Mouse (Mus musculus) neural tube, embryonic 12.5 days (tissue): Measurements from ENCODE around the gene Map3k11. TPM values are rescaled to one million over a fixed set of nuclear protein-coding genes. Genes with fewer than 3 reads are reported as not detected.

Experiments
- ATAC-seq: fragments of 200-750 bp; cut with Nextera tagmentation; 2 replicates; pipeline ENCODE4 v1.8.0; 2017; ENCODE audit warnings: low read depth, mild to moderate bottlenecking, moderate TSS enrichment, moderate library complexity; ENCODE audit not compliant: low FRiP score
- H3K27ac ChIP-seq: fragments of 300-500 bp; sonication (generic); 2 replicates; pipeline ENCODE4 v1.5.1; 2016
- H3K27me3 ChIP-seq: fragments of 300-500 bp; sonication (generic); replicated peaks from 2 replicates; pipeline ENCODE4 v1.6.1; 2016; ENCODE audit warnings: mild to moderate bottlenecking
- H3K36me3 ChIP-seq: fragments of 300-500 bp; sonication (generic); 2 replicates; pipeline ENCODE4 v1.6.1; 2016; ENCODE audit warnings: mild to moderate bottlenecking
- H3K4me1 ChIP-seq: fragments of 300-500 bp; sonication (generic); 2 replicates; pipeline ENCODE4 v1.6.1; 2016
- H3K4me2 ChIP-seq: fragments of 300-500 bp; sonication (generic); replicated peaks from 2 replicates; pipeline ENCODE4 v1.6.1; 2016; ENCODE audit warnings: mild to moderate bottlenecking
- H3K4me3 ChIP-seq: fragments of 300-500 bp; sonication (generic); 2 replicates; pipeline ENCODE4 v1.5.1; 2016
- H3K9ac ChIP-seq: fragments of 300-500 bp; sonication (generic); 2 replicates; pipeline ENCODE4 v1.6.1; 2016; ENCODE audit warnings: mild to moderate bottlenecking
- H3K9me3 ChIP-seq: fragments of 300-500 bp; sonication (generic); 2 replicates; pipeline ENCODE4 v1.6.1; 2016; ENCODE audit warnings: mild to moderate bottlenecking
- WGBS: fragments of 180-500 bp; shearing (Covaris S2); methylation state at CpG from one replicate; pipeline ENCODE4 v1.1.7; 2016; 5-methylcytosine and 5-hydroxymethylcytosine counted together
- polyA plus RNA-seq: library from polyadenylated mRNA; unstranded; fragments of >200 nt; fragmentation: Nextera tagmentation; extraction: Ambion mirVana; gene quantifications from 2 replicates; pipeline ENCODE4 v1.2.1, GENCODE M21; 2016

The Map3k11 gene
- polyA plus RNA-seq, 1 experiment from 2014 or later = 28.9 TPM

DNA sequence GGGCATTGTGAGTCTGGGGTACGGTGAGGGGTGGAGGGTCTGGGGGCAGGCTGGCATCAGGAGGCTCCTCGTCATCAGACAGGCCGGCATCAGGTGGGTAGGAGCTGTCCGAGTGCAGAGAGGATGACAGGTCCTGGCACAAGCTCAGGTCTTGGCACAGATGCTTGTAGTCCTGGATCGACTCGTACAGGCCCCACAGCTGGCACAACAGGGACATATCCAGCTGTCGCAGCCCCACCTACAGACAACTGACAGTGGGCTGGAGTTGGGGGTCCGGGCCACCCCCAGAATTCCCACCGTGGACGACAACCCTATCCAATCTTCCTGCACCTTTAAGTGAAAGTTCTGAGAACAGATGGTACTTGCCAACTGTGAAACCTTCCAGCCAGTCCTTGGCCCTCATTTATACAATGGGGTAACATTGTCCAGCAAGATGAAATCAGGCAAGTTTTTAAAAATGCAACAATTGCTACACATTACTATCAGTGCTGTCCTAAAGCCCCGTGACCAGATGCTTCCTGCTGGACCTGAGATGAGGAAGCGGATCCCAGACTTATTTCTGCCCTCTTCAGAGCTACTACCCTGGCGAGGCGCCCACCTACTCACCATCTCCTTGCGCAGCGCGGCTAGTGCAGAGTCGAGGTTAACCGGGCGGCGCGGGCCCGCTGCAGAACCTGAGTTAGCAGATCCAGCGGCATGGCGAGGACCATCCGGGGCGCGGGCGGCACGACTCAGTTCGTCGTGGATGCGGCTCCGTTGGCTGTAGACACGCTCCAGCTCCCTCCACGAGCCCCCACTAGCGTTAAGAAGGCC is 40.3 kb downstream of the Map3k11 start:
- peak; percentile 43 for ATAC-seq
- Histone ChIP-seq H3K9me3 (no peaks in the 10 kb centered on the region), H3K27ac (peak overlapping the region; percentile 91), H3K4me3 (peak overlapping the region; percentile 91), H3K9ac (peak overlapping the region; percentile 98), H3K4me2 (peak overlapping the region; percentile 94), H3K36me3 (peaks cover 17% of the 10 kb centered on the region), H3K4me1 (peaks cover 62% of the 10 kb centered on the region), H3K27me3 (no peaks in the 10 kb centered on the region)
- 9% methylated on average over 37 of the region's 37 CpGs for WGBS

DNA sequence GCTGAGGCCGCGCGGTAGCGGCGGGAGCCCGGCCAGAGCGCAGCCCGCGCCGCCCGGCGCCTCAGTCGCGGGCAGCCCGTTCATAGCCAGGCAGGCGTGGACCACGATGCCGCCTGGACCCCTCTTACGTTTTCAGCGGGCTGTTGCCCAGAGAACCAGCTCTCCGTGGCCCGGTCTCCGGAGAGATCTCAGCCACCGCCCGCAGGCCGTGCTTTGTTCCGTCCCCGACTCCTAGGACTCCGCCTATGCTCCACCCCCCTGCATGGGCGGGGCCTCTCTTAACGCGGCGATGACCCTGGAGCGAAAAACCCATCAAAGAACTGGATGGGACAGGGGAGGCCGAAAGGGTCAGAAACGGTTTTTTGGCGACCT is 40.9 kb downstream of the Map3k11 start, which contains the start of gene Fam89b:
Gene Fam89b, minus strand, starts transcription at position 210 of the 372 bp plus-strand sequence.
- Histone ChIP-seq H3K4me3 (peak within 1 kb of the TSS; percentile 91), H3K36me3 (peaks cover 11% of the 10 kb centered on the region), H3K4me1 (peaks cover 61% of the 10 kb centered on the region), H3K9me3 (no peaks in the 10 kb centered on the region), H3K27me3 (no peaks in the 10 kb centered on the region), H3K27ac (peak within 1 kb of the TSS; percentile 91), H3K9ac (peak within 1 kb of the TSS; percentile 98), H3K4me2 (peak within 1 kb of the TSS; percentile 94)
- ATAC-seq = peak; percentile 73
- WGBS = under 1% methylated on average over 34 of the region's 37 CpGs

DNA sequence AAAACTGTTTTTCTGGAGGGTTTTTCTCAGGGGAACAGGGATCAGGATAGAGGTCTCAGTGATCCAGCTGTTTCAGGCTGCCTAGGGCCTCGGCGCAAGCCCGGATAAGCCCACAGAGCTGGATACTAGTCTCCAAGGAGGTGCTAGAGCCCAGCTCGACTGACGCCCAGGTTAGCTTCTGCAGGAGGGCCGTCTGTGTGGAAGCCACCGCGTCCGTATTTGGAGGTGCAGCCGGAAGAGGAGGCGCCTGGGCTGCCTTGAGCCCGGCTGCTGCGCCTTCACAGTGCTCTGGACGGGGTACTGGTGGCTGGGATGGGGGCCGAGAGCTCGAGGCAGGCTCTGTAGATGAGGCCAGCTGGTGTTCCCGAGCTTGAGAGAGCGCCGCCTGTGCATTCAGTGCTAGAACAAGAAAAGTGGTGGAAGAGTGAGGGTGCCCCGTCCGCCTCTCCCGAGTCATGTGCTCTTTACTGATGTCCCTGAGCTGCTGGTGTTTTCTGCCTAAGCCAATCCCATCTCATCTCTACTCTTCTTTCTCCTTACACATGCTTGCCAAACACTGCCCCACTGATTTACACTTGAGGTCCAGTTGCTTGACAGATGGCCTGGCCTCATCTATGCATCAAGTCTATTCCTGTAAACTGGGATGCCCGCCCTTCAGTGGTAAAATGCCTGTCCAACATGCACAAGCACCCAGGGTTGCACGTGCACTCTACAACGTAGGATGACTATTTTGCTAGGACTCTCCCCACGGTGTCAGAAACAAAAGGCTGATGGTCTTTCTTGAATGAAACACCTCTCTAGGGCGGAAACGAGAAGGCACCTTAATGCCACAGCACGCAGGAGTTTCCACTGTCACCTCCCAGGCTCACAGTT is 42.0 kb downstream of the Map3k11 start:
- Histone ChIP-seq H3K27ac (no peak overlapping the region), H3K27me3 (no peaks in the 10 kb centered on the region), H3K4me1 (peaks cover 50% of the 10 kb centered on the region), H3K4me3 (peak overlapping the region; percentile 66), H3K9ac (peak overlapping the region; percentile 65), H3K4me2 (peak overlapping the region; percentile 94), H3K36me3 (0 out of 2 replicates have a peak, but pooled peaks cover 4% of the 10 kb centered on the region), H3K9me3 (no peaks in the 10 kb centered on the region)
- ATAC-seq = no peak
- 76% methylated on average over 29 of the region's 29 CpGs for WGBS

DNA sequence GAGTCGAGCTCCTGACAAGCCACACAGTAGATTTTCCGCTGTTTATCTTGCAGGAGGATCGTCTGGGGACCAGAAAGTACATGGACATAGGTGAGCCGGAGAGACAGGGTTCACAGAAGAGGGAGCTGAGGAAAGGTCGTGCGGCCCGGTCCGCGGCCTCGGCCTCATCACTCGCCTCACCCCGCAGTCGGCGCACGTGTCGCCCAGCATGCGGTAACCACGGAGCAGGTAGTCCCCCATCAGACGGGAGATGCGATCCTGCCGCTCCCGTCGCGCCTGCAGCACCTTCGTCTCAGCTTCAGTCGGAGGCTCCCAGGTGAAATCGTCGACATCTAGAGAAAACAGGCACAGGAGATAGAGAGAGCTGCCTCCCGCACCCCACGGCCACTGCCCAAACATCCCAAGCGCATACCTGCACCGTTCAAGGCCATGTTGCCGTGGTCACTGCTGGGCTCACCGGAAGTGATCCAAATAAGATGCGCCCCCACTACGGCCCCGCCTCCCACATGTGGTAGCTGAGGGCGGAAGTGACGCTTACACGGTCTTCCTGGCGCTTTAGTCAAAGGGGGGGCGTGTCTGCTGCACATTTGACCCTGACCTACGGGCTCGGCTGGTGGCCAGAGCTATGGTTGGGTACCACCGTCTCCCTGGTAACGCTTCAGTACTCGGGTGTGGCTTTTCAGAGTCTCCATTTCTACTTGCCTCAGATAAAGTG is 42.9 kb downstream of the Map3k11 start:
- Histone ChIP-seq H3K9me3 (no peaks in the 10 kb centered on the region), H3K27me3 (no peaks in the 10 kb centered on the region; the same call in 1 of the 2 replicates), H3K4me2 (peak overlapping the region; percentile 94), H3K4me1 (peaks cover 41% of the 10 kb centered on the region), H3K4me3 (peak overlapping the region; percentile 66), H3K36me3 (no peaks in the 10 kb centered on the region), H3K27ac (no peak overlapping the region), H3K9ac (peak overlapping the region; percentile 65)
- peak; percentile 80 for ATAC-seq
- under 1% methylated on average over 47 of the region's 47 CpGs for WGBS

DNA sequence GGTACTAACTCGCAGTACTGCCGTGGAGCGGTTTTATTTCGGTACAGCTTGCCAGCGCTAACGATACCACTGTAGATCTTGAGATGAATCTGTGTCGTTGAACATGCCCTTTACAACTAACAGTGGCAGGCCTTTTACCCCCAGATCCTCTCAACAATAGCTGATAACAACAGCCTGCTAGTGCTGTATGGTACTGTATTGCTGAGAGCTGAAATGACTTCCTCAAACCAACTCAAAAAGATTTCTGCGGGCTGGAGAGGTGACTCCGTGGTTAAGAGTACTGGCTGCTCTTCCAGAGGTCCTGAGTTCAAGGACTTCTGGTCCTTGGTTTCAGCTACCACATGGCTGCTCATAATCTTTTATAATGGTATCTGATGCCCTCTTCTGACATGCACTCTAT is 45.8 kb downstream of the Map3k11 start:
- 81% methylated on average over 9 of the region's 9 CpGs for WGBS
- no peak for ATAC-seq

DNA sequence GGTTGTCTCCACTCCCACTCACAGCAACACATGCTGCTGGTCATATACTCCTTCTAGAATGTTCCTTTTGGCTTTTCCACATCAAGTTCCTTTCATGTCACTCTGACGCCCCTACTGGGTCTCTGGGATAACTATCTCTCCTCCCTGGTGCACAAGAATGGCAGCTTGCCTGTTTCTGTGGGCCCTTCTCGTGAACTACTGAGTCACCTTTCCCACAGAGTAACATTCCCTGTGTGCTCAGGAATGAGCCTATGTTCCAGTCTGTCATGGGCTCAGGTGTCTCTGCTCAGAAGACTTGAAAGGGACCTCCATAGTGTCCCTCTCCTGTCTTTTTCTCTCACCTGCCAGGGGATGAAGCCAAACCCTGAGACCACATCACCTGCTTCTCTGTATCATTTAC is 50.9 kb downstream of the Map3k11 start:
- Histone ChIP-seq H3K36me3 (no peaks in the 10 kb centered on the region), H3K9me3 (no peaks in the 10 kb centered on the region), H3K4me2 (no peak overlapping the region), H3K4me1 (peaks cover 24% of the 10 kb centered on the region), H3K4me3 (no peak overlapping the region), H3K27ac (no peak overlapping the region), H3K27me3 (peaks cover 27% of the 10 kb centered on the region), H3K9ac (no peak overlapping the region)
- ATAC-seq = no peak
- WGBS = 61% methylated on average over 2 of the region's 2 CpGs

More for the DNA sequence above, 45.8 kb downstream of the Map3k11 start:
- H3K27me3 ChIP-seq = peaks cover 4% of the 10 kb centered on the region; the same call in 1 of the 2 replicates
- no peak overlapping the region for H3K4me2 ChIP-seq
- H3K27ac ChIP-seq = no peak overlapping the region
- no peaks in the 10 kb centered on the region for H3K9me3 ChIP-seq
- no peak overlapping the region for H3K9ac ChIP-seq
- peaks cover 19% of the 10 kb centered on the region for H3K4me1 ChIP-seq
- H3K36me3 ChIP-seq = no peaks in the 10 kb centered on the region
- H3K4me3 ChIP-seq = no peak overlapping the region

DNA sequence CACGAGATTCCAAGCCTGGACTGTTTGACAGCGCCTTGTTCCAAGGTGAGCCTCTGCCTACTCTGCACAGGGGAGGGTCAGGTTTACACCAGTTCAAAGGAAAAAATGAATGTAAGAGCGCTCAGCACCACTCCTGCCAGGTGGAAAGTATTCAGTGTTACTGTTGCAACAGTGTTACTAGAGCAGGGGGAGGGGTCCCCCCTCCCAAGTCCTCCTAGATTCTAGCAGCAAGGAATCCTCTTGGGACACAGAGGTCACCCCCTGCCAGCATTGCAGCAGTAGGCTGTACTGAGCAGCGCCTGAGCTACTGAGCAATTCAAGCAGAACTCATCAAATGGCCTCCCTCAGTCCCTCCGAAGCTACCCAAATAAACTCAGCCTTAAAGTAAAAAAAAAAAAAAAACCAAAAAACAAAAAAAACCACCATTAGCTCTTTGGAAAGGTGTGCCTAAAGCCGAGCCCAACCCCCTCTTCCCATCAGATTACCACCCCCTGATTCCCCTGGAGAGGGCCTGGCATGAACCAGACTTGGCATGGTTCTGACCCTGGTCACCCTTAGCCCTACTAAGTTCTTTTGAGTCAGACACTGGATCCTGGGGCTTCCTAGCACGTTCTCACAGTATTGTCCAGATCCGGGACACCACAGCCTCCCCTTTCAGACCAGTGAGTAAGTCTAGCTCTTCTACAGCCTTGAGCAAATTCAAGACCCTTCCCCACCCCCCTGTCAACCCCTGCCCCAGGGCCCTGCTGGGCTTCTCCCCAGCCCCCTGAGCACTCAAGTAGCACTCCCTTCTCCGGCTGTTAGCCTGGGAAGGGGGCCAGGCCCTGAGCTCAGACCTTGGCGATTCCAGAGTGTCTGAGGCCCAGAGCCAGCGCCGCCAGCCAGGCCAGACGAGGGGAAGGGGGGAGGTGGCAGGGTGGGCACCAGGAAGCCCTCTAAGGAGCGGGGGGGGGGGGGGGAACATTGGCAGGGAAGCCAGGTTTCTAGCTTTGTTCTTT is 52.1 kb downstream of the Map3k11 start, which contains the start of gene Ltbp3:
Gene Ltbp3, plus strand, starts transcription at position 585 of the 998 bp plus-strand sequence.
- Histone ChIP-seq H3K4me1 (peaks cover 28% of the 10 kb centered on the region), H3K27ac (no peak within 1 kb of the TSS)
- ATAC-seq = no peak; the same call in 1 of the 2 replicates

DNA sequence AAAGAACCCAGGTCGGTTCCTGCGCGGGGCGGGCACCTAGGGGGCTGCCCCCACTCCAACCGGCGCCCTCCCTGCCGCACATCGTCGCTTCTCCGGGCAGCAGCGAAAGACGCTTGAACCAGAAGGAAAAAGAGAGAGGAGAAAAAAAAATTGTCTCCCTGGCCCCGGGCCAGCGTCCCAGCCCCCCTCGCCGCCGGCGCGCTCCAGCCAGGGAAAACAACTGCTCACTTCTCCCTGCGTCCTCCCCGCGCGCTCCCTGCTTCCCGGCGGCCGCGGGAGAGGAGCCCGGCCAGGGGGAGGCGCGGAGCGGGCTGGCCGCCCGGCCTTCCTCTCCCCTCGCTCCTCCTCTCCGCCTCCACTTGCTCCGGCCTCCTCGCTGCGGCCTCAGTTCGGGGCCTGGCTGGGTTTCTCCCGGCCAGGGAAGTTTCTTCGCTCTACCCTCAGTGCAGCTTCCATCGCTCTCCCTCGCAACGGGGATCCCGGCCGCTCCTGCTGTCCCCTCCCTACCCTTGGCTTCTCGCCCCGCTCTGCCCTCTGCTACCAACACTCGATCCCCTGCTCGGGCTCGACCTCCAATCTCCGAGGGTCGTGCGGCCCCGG is 53.2 kb downstream of the Map3k11 start:
- 1% methylated on average over 54 of the region's 55 CpGs for WGBS
- Histone ChIP-seq H3K4me1 (peaks cover 39% of the 10 kb centered on the region), H3K4me3 (peak overlapping the region; percentile 57), H3K27ac (peak overlapping the region; percentile 5; the same call in 1 of the 2 replicates), H3K36me3 (no peaks in the 10 kb centered on the region), H3K9me3 (no peaks in the 10 kb centered on the region), H3K27me3 (peaks cover 50% of the 10 kb centered on the region), H3K9ac (peak overlapping the region; percentile 83), H3K4me2 (peak overlapping the region; percentile 97)
- peak; percentile 56 for ATAC-seq

More for the DNA sequence above, 52.1 kb downstream of the Map3k11 start, which contains the start of gene Ltbp3:
- Histone ChIP-seq H3K4me2 (peak within 1 kb of the TSS; percentile 97), H3K9ac (peak within 1 kb of the TSS; percentile 83), H3K36me3 (no peaks in the 10 kb centered on the region), H3K9me3 (no peaks in the 10 kb centered on the region), H3K4me3 (peak within 1 kb of the TSS; percentile 57), H3K27me3 (peaks cover 39% of the 10 kb centered on the region)
- WGBS = 18% methylated on average over 14 of the region's 14 CpGs

DNA sequence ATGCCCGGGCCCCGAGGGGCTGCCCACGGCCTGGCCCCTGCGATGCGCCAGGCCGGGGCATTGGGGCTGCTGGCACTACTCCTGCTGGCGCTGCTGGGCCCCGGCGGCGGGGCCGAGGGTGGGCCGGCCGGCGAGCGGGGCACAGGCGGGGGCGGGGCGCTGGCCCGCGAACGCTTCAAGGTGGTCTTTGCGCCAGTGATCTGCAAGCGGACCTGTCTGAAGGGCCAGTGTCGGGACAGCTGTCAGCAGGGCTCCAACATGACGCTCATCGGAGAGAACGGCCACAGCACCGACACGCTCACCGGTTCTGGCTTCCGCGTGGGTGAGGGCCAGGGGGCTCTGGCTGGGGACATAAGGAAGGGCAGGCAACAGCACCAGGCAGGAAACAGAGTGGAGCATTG is 53.7 kb downstream of the Map3k11 start:
- peaks cover 53% of the 10 kb centered on the region for H3K27me3 ChIP-seq
- 2% methylated on average over 32 of the region's 32 CpGs for WGBS
- peak; percentile 43; the same call in 1 of the 2 replicates for ATAC-seq
- H3K4me1 ChIP-seq = peaks cover 41% of the 10 kb centered on the region
- peak overlapping the region; percentile 83 for H3K9ac ChIP-seq
- peak overlapping the region; percentile 5; the same call in 1 of the 2 replicates for H3K27ac ChIP-seq
- H3K4me2 ChIP-seq = peak overlapping the region; percentile 97
- H3K4me3 ChIP-seq = peak overlapping the region; percentile 57
- H3K9me3 ChIP-seq = no peaks in the 10 kb centered on the region
- no peaks in the 10 kb centered on the region for H3K36me3 ChIP-seq

DNA sequence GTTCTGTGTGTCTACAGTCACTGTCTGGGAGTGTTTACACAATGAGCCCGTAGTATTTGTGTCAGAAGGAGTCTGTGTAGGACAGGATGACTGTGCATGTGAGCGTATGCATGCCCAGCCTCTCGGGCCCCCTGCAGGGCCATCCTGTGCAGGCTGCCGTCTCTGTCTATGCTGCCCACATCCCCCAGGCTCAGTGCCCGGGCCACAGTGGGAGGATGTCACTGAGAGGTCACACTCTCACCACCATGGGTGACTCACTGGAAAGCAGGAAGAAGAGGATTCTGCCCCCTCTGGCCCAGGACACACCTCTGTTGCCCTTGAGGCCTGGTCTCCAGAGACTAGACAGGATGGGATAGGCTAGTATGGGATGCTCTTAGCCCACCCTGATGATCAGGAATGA is 55.0 kb downstream of the Map3k11 start:
- Histone ChIP-seq H3K9me3 (no peaks in the 10 kb centered on the region), H3K4me1 (peaks cover 41% of the 10 kb centered on the region), H3K36me3 (no peaks in the 10 kb centered on the region), H3K4me3 (no peak overlapping the region), H3K9ac (no peak overlapping the region), H3K27ac (no peak overlapping the region), H3K27me3 (peaks cover 53% of the 10 kb centered on the region), H3K4me2 (peak overlapping the region; percentile 97; the same call in 1 of the 2 replicates)
- 40% methylated on average over 5 of the region's 5 CpGs for WGBS
- ATAC-seq = no peak
